Mouse (Mus musculus) heart, adult 2 months (tissue): Measurements from ENCODE around the gene Mrpl10.

Experiments
- EP300 ChIP-seq: fragments of 200-500 bp; IDR thresholded peaks from 2 replicates; pipeline ENCODE4 v1.6.1; 2011; ENCODE audit warnings: low read depth, low read length, control low read depth; ENCODE audit not compliant: insufficient read depth
- POLR2A ChIP-seq: fragments of 200-500 bp; IDR thresholded peaks from 2 replicates; pipeline ENCODE4 v1.6.1; 2011; ENCODE audit warnings: mild to moderate bottlenecking, low read depth, low read length, control low read depth; ENCODE audit not compliant: insufficient read depth

DNA sequence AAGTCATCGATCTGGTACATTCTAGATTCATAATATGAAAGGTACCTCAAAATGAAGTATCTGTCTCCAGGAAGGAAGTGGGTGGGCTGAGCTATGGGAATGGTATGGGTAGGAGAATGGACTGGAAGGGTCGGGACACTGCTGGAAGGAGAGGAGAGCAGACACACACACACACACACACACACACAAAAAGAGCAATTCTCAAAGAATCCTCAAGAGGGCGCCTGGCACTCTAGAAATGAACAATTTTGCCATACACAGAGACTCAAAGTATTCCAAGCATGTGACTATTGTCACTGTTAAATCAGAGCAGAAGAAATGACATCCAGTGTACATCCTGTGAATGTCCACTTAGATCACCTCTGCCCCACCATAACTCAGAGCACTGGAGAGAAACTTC lies 31.2 kb downstream of the Mrpl10 start:
- TF ChIP-seq POLR2A (no peak), EP300 (no peak)
